Mouse (Mus musculus) midbrain, embryonic 13.5 days (tissue): ENCODE measurements around the gene Eno1. TPM values are rescaled to one million over a fixed set of nuclear protein-coding genes. Genes with fewer than 3 reads are reported as not detected.

ENCODE experiments used
- ATAC-seq: fragments of 200-750 bp; cut with Nextera tagmentation; 2 replicates; pipeline ENCODE4 v1.8.0; 2017; ENCODE audit warnings: mild to moderate bottlenecking, moderate TSS enrichment, moderate library complexity
- H3K27ac ChIP-seq: fragments of 300-500 bp; sonication (generic); 2 replicates; pipeline ENCODE4 v1.5.1; 2015; ENCODE audit warnings: inconsistent platforms, mild to moderate bottlenecking, moderate library complexity
- H3K27me3 ChIP-seq: fragments of 300-500 bp; sonication (generic); 2 replicates; pipeline ENCODE4 v1.6.1; 2015; ENCODE audit warnings: mild to moderate bottlenecking, inconsistent platforms
- H3K36me3 ChIP-seq: fragments of 300-500 bp; sonication (generic); 2 replicates; pipeline ENCODE4 v1.6.1; 2015; ENCODE audit warnings: mild to moderate bottlenecking, inconsistent platforms
- H3K4me1 ChIP-seq: fragments of 300-500 bp; sonication (generic); replicated peaks from 2 replicates; pipeline ENCODE4 v1.6.1; 2015; ENCODE audit warnings: inconsistent platforms
- H3K4me2 ChIP-seq: fragments of 300-500 bp; sonication (generic); replicated peaks from 2 replicates; pipeline ENCODE4 v1.6.1; 2015; ENCODE audit warnings: moderate library complexity, mild to moderate bottlenecking, inconsistent platforms
- H3K4me3 ChIP-seq: fragments of 300-500 bp; sonication (generic); replicated peaks from 2 replicates; pipeline ENCODE4 v1.5.1; 2015; ENCODE audit warnings: mild to moderate bottlenecking, inconsistent platforms
- H3K9ac ChIP-seq: fragments of 300-500 bp; sonication (generic); replicated peaks from 2 replicates; pipeline ENCODE4 v1.6.1; 2015; ENCODE audit warnings: mild to moderate bottlenecking, inconsistent platforms
- H3K9me3 ChIP-seq: fragments of 300-500 bp; sonication (generic); 2 replicates; pipeline ENCODE4 v1.6.1; 2016; ENCODE audit warnings: mild to moderate bottlenecking, inconsistent platforms
- WGBS: fragments of 180-500 bp; shearing (Covaris S2); methylation state at CpG from one replicate; pipeline ENCODE4 v1.1.7; 2015; 5-methylcytosine and 5-hydroxymethylcytosine counted together
- polyA plus RNA-seq: library from polyadenylated mRNA; unstranded; fragments of >200 nt; fragmentation: Nextera tagmentation; extraction: Ambion mirVana; gene quantifications from 2 replicates; pipeline ENCODE4 v1.2.1, GENCODE M21; 2015

The Eno1 gene
- polyA plus RNA-seq, 1 experiment from 2014 or later = 945 TPM

- WGBS = 78% methylated on average over 1 of the region's 1 CpGs
- ATAC-seq = no peak
These were observed 3.9 kb downstream of the Eno1 start for GRCm38 (mm10) chr4:150240381-150240886.

GRCm38 (mm10) chr4:150241708-150242107, 5.2 kb downstream of the Eno1 start:
- Histone ChIP-seq H3K4me1 (peaks cover 42% of the 10 kb centered on the region), H3K4me2 (no peak overlapping the region), H3K4me3 (no peak overlapping the region), H3K9ac (peak overlapping the region; percentile 15; the same call in 1 of the 2 replicates), H3K27ac (no peak overlapping the region), H3K9me3 (no peaks in the 10 kb centered on the region), H3K27me3 (no peaks in the 10 kb centered on the region), H3K36me3 (peaks cover 62% of the 10 kb centered on the region)
- 78% methylated on average over 4 of the region's 4 CpGs for WGBS
- ATAC-seq = no peak

More at GRCm38 (mm10) chr4:150240381-150240886, 3.9 kb downstream of the Eno1 start:
- H3K9me3 ChIP-seq = no peaks in the 10 kb centered on the region
- no peak overlapping the region for H3K9ac ChIP-seq
- H3K36me3 ChIP-seq = peaks cover 50% of the 10 kb centered on the region
- no peak overlapping the region for H3K27ac ChIP-seq
- no peaks in the 10 kb centered on the region for H3K27me3 ChIP-seq
- H3K4me3 ChIP-seq = no peak overlapping the region
- H3K4me2 ChIP-seq = 0 out of 2 replicates have a peak overlapping the region, but pooled peaks have one; percentile 2
- H3K4me1 ChIP-seq = peaks cover 42% of the 10 kb centered on the region

- no peaks in the 10 kb centered on the region for H3K27me3 ChIP-seq
- H3K9me3 ChIP-seq = no peaks in the 10 kb centered on the region
- no peak overlapping the region for H3K27ac ChIP-seq
- H3K9ac ChIP-seq = 0 out of 2 replicates have a peak overlapping the region, but pooled peaks have one; percentile 5
- no peak overlapping the region for H3K4me3 ChIP-seq
- H3K4me2 ChIP-seq = no peak overlapping the region
- H3K36me3 ChIP-seq = peaks cover 72% of the 10 kb centered on the region
- ATAC-seq = no peak
- 83% methylated on average over 5 of the region's 5 CpGs for WGBS
- peaks cover 40% of the 10 kb centered on the region for H3K4me1 ChIP-seq
These were observed 6.2 kb downstream of the Eno1 start for GRCm38 (mm10) chr4:150242745-150243144.

- Histone ChIP-seq H3K9ac (no peak overlapping the region), H3K4me3 (no peak overlapping the region), H3K36me3 (peaks cover 88% of the 10 kb centered on the region), H3K27me3 (no peaks in the 10 kb centered on the region), H3K27ac (no peak overlapping the region), H3K4me1 (peaks cover 22% of the 10 kb centered on the region), H3K4me2 (no peak overlapping the region), H3K9me3 (no peaks in the 10 kb centered on the region)
- ATAC-seq = no peak
- WGBS = 74% methylated on average over 2 of the region's 2 CpGs
These were observed 9.4 kb downstream of the Eno1 start for GRCm38 (mm10) chr4:150245876-150246275.

- no peaks in the 10 kb centered on the region for H3K9me3 ChIP-seq
- no peak overlapping the region for H3K4me3 ChIP-seq
- H3K4me2 ChIP-seq = no peak overlapping the region
- no peaks in the 10 kb centered on the region for H3K27me3 ChIP-seq
- peaks cover 24% of the 10 kb centered on the region for H3K4me1 ChIP-seq
- H3K36me3 ChIP-seq = peaks cover 67% of the 10 kb centered on the region
- ATAC-seq = peak; percentile 52
- H3K9ac ChIP-seq = no peak overlapping the region
- 61% methylated on average over 5 of the region's 5 CpGs for WGBS
- H3K27ac ChIP-seq = no peak overlapping the region
These were observed 11.5 kb downstream of the Eno1 start for GRCm38 (mm10) chr4:150248009-150248408.

- Histone ChIP-seq H3K27me3 (no peaks in the 10 kb centered on the region), H3K36me3 (peaks cover 58% of the 10 kb centered on the region), H3K4me1 (peaks cover 24% of the 10 kb centered on the region), H3K9me3 (no peaks in the 10 kb centered on the region), H3K9ac (no peak overlapping the region), H3K4me3 (no peak overlapping the region), H3K4me2 (no peak overlapping the region), H3K27ac (no peak overlapping the region)
- WGBS = 89% methylated on average over 5 of the region's 5 CpGs
- ATAC-seq = no peak
These were observed 12.4 kb downstream of the Eno1 start for GRCm38 (mm10) chr4:150248917-150249316.

- no peak overlapping the region for H3K4me3 ChIP-seq
- H3K27ac ChIP-seq = no peak overlapping the region
- H3K27me3 ChIP-seq = no peaks in the 10 kb centered on the region
- no peak for ATAC-seq
- 86% methylated on average over 5 of the region's 5 CpGs for WGBS
- H3K9ac ChIP-seq = no peak overlapping the region
- no peak overlapping the region for H3K4me2 ChIP-seq
- H3K9me3 ChIP-seq = no peaks in the 10 kb centered on the region
- peaks cover 29% of the 10 kb centered on the region for H3K4me1 ChIP-seq
- peaks cover 49% of the 10 kb centered on the region for H3K36me3 ChIP-seq
These were observed 13.3 kb downstream of the Eno1 start for GRCm38 (mm10) chr4:150249731-150250270.

GRCm38 (mm10) chr4:150250549-150251422, 14.3 kb downstream of the Eno1 start:
- WGBS = 26% methylated on average over 18 of the region's 18 CpGs
- peak; percentile 69 for ATAC-seq
- Histone ChIP-seq H3K36me3 (peaks cover 39% of the 10 kb centered on the region), H3K9ac (0 out of 2 replicates have a peak overlapping the region, but pooled peaks have one; percentile 36), H3K27ac (peak overlapping the region; percentile 90), H3K9me3 (no peaks in the 10 kb centered on the region), H3K27me3 (no peaks in the 10 kb centered on the region), H3K4me2 (peak overlapping the region; percentile 23; the same call in 1 of the 2 replicates), H3K4me1 (peaks cover 34% of the 10 kb centered on the region), H3K4me3 (no peak overlapping the region)

- Histone ChIP-seq H3K4me3 (no peak overlapping the region), H3K27me3 (no peaks in the 10 kb centered on the region), H3K9me3 (no peaks in the 10 kb centered on the region), H3K27ac (peak overlapping the region; percentile 53; the same call in 1 of the 2 replicates), H3K9ac (no peak overlapping the region), H3K4me1 (peaks cover 51% of the 10 kb centered on the region), H3K4me2 (no peak overlapping the region), H3K36me3 (peaks cover 6% of the 10 kb centered on the region)
- no peak for ATAC-seq
- WGBS = 67% methylated on average over 4 of the region's 4 CpGs
These were observed 17.9 kb downstream of the Eno1 start for GRCm38 (mm10) chr4:150254416-150254815.

GRCm38 (mm10) chr4:150255181-150255580, 18.7 kb downstream of the Eno1 start:
- Histone ChIP-seq H3K4me3 (no peak overlapping the region), H3K4me2 (no peak overlapping the region), H3K27ac (peak overlapping the region; percentile 53; the same call in 1 of the 2 replicates), H3K9me3 (no peaks in the 10 kb centered on the region), H3K27me3 (no peaks in the 10 kb centered on the region), H3K9ac (no peak overlapping the region; the same call in 1 of the 2 replicates), H3K36me3 (no peaks in the 10 kb centered on the region), H3K4me1 (peaks cover 51% of the 10 kb centered on the region)
- WGBS = 86% methylated on average over 7 of the region's 7 CpGs
- no peak for ATAC-seq

- H3K27ac ChIP-seq = peak overlapping the region; percentile 79
- H3K4me1 ChIP-seq = peaks cover 41% of the 10 kb centered on the region
- 0 out of 2 replicates have a peak overlapping the region, but pooled peaks have one; percentile 23 for H3K9ac ChIP-seq
- peak; percentile 63 for ATAC-seq
- 52% methylated on average over 20 of the region's 20 CpGs for WGBS
- no peaks in the 10 kb centered on the region for H3K36me3 ChIP-seq
- no peaks in the 10 kb centered on the region for H3K27me3 ChIP-seq
- no peak overlapping the region for H3K4me3 ChIP-seq
- H3K9me3 ChIP-seq = no peaks in the 10 kb centered on the region
- H3K4me2 ChIP-seq = 0 out of 2 replicates have a peak overlapping the region, but pooled peaks have one; percentile 3
These were observed 21.0 kb downstream of the Eno1 start for GRCm38 (mm10) chr4:150257252-150258204.
